In the genomic region with DNA sequence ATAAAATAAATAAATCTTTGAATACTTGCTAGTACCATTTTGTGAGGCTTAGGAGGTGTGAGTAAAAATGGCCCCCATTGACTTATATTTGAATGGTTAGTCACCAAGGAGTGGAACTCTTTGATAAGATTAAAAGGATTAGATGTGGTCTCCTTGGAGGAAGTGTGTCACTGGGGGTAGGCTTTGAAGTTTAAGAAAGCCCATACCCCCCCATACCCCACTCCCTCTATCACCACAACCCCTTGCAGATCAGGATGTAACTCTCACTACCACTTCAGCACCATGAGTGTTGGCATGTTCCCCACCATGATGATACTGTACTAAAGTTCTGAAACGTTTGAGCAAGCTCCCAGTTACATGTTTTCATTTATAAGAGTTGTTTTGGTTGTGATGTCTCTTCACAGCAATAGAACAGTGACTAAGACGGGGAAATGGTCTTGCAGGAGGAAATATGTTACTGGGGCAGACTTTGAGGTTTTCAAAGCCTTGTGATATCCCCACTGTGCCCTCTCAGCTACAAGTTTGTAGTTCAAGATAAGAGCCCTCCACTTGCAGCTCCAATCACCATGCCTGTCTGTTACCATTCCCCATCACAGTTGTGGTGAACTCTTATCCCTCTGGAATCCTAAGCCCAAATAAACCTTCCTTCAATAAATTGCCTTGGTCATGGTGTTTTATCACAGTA, we compare ENCODE assay signal across 20 mouse cellular contexts. TPM values are rescaled to one million over a fixed set of nuclear protein-coding genes. Genes with fewer than 3 reads are reported as not detected.
"Had no signal": no experiment of that assay in that cellular context is flagged by ENCODE, and none has a peak within 500 bp of the region (broad histone marks: within the 10 kb centered on the region; RNA-seq: fewer than 3 reads in every experiment).

No protein-coding gene starts in this region.

- H3K4me3 ChIP-seq: limb, embryonic 12.5 days; midbrain, embryonic 13.5 days; neural tube, embryonic 15.5 days had no signal

- H3K4me2 ChIP-seq: limb, embryonic 12.5 days; midbrain, embryonic 13.5 days; neural tube, embryonic 15.5 days had no signal

- H3K27me3 ChIP-seq: limb, embryonic 12.5 days; midbrain, embryonic 13.5 days; neural tube, embryonic 15.5 days had no signal

- H3K27ac ChIP-seq: kidney, postnatal 0 days; limb, embryonic 12.5 days; midbrain, embryonic 13.5 days; neural tube, embryonic 15.5 days had no signal

- H3K9ac ChIP-seq: limb, embryonic 12.5 days; midbrain, embryonic 13.5 days; neural tube, embryonic 15.5 days had no signal

- DNase-seq: kidney, adult 11 months; kidney, adult 9 months; kidney, postnatal 36 days; layer of hippocampus, adult 9-11 months; lung, adult 2 months; lung, postnatal 10 days; lung, postnatal 4 days; right cerebral cortex, adult 18-20 months; thymus, adult 18-20 months; thymus, postnatal 14 days had no signal

- H3K4me1 ChIP-seq: limb, embryonic 12.5 days; midbrain, embryonic 13.5 days; neural tube, embryonic 15.5 days had no signal

- H3K36me3 ChIP-seq: limb, embryonic 12.5 days; midbrain, embryonic 13.5 days; neural tube, embryonic 15.5 days had no signal

- ATAC-seq: midbrain, embryonic 13.5 days had no signal

- H3K9me3 ChIP-seq: limb, embryonic 12.5 days; midbrain, embryonic 13.5 days; neural tube, embryonic 15.5 days had no signal

RNA-seq across cellular contexts. Expression of gene Nrip3, which starts 13.0 kb away (rescaled TPM):
- total RNA-seq: liver, adult 2 months had no signal
- polyA plus RNA-seq: liver, adult 2 months had no signal

RNA-seq across cellular contexts. Expression of gene Ascl3, which starts 37.3 kb away (rescaled TPM):
- total RNA-seq: layer of hippocampus, adult 18-20 months; left cerebral cortex, postnatal 36 days; liver, adult 2 months; midbrain, postnatal 0 days had no signal
- polyA plus RNA-seq: limb, embryonic 12.5 days; neural tube, embryonic 11.5 days; stomach, embryonic 14.5 days had no signal

RNA-seq across cellular contexts. Expression of gene BC051019, which starts 45.2 kb away (rescaled TPM):
- total RNA-seq: left cerebral cortex, postnatal 36 days; liver, adult 2 months had no signal
- polyA plus RNA-seq: kidney, postnatal 0 days; liver, adult 2 months; midbrain, embryonic 13.5 days; neural tube, embryonic 15.5 days had no signal
